Mouse (Mus musculus): ENCODE results near the gene Rnf180. TPM values are rescaled to one million over a fixed set of nuclear protein-coding genes. Genes with fewer than 3 reads are reported as not detected.

The Rnf180 gene
- total RNA-seq, 2 experiments from 2014 or later, result 18.5 to 20.2 TPM

- DNase-seq (ENCODE audit: low spot score in 2 of 2), result no peak
Measured at GRCm38 (mm10) chr13:105139881-105140280, 154.7 kb downstream of the Rnf180 start.

GRCm38 (mm10) chr13:105134397-105134796, 160.2 kb downstream of the Rnf180 start:
- DNase-seq (ENCODE audit: low spot score in 2 of 2), result no peak

DNA sequence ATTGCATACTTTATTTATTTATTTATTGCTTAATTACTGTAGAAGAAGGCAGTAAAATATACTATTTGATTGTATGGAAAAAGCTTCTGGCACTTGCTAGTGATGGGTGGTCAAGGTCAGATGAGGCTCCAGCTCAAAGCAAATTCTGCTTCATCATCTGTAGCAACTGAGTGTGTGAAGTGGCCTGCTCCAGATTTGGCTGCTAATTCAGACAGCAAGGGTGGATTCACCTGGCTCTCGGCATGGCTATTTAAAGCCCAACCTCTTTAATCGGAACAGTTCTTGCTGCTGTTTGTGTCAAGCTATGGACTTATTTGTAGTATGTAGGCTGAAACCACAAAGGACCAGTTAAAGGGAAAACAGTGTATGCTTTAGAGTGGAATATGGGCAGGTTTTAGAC, 161.8 kb downstream of the Rnf180 start:
- no peak for DNase-seq (ENCODE audit: low spot score in 2 of 2)

DNA sequence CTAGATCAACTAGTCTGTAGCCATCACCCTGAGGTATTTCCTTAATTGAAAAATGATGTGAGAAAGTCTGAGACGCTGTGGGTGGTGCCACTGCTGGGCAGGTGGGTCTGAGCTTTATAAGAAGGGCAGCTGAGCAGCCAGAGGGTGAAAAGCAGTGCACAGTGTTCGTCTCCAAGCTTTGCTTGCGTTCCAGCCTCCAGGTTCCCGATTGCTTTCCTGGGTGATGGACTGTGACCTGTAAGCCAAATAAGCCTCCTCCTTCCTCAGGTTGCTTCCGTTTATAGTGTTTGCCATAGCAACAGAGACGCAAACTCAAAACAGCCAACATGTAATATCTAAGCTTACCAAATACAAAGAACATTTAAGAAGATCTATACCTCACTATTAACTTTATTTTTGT, 162.2 kb downstream of the Rnf180 start:
- DNase-seq (ENCODE audit: low spot score in 2 of 2), result no peak

GRCm38 (mm10) chr13:105130080-105130479, 164.5 kb downstream of the Rnf180 start:
- no peak for DNase-seq (ENCODE audit: low spot score in 2 of 2)

- DNase-seq (ENCODE audit: low spot score in 2 of 2), result no peak
Measured at GRCm38 (mm10) chr13:105122092-105122491, 172.5 kb downstream of the Rnf180 start.

- DNase-seq (ENCODE audit: low spot score in 2 of 2), result no peak
Measured at GRCm38 (mm10) chr13:105121617-105122016, 173.0 kb downstream of the Rnf180 start.

GRCm38 (mm10) chr13:105111599-105111998, 183.0 kb downstream of the Rnf180 start:
- DNase-seq (ENCODE audit: low spot score in 2 of 2), result no peak

GRCm38 (mm10) chr13:105104385-105104784, 190.2 kb downstream of the Rnf180 start:
- DNase-seq (ENCODE audit: low spot score in 2 of 2), result no peak

GRCm38 (mm10) chr13:105100705-105101104, 193.9 kb downstream of the Rnf180 start:
- no peak for DNase-seq (ENCODE audit: low spot score in 2 of 2)

GRCm38 (mm10) chr13:105096316-105096715, 198.3 kb downstream of the Rnf180 start:
- no peak for DNase-seq (ENCODE audit: low spot score in 2 of 2)

GRCm38 (mm10) chr13:105089276-105089675, 205.3 kb downstream of the Rnf180 start:
- no peak for DNase-seq (ENCODE audit: low spot score in 2 of 2)

DNA sequence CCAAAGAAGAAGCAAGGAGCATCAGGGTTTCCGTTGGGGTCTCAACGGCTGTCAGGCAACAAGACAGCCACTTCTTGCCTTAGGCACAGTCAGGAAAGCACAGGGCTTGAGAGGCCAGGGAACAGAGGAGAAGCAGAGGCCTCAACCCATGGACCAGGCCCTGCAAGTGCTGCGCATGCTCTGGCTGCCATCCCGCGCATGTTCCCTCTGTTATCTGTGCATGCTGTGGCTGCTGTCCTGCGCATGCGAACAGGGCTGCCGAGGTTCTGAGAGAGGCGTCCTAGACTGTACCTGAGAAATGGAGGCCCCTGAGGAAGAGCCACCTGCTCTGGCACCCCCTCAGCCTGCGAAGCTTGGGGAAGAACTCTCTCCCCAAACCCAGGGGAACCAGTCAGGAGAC, 212.8 kb downstream of the Rnf180 start, which contains the start of gene 4933425L06Rik:
Gene 4933425L06Rik (plus strand): TSS at position 261 of the 400 bp plus-strand sequence.
- no peak for DNase-seq (ENCODE audit: low spot score in 2 of 2)

Other genes starting within 250 kb of the Rnf180 start
- 100 to 1,000 TPM; 164 to 171 TPM for gene Rgs7bp, start 239.9 kb downstream of the Rnf180 start, total RNA-seq (2021)
- not detected for gene 4933425L06Rik, start 212.7 kb downstream of the Rnf180 start, total RNA-seq (2021)
- gene Htr1a, start 148.8 kb upstream of the Rnf180 start, total RNA-seq (2021), result 10 to 100 TPM in 1 of 2 experiments, 1 to 10 TPM in 1; 9.4 to 10.8 TPM

All from left cerebral cortex, adult 18-20 months (tissue).